Mouse (Mus musculus) kidney, postnatal 0 days (tissue): ENCODE results near the gene Nr1h3. TPM values are rescaled to one million over a fixed set of nuclear protein-coding genes. Genes with fewer than 3 reads are reported as not detected.
"Not testable (repeated sequence)": the region's sequence is repeated elsewhere in the genome, so short reads cannot be mapped to it uniquely, and the experiment has no call there.

Experiments
- ATAC-seq: fragments of 200-750 bp; cut with Nextera tagmentation; replicated peaks from 2 replicates; pipeline ENCODE4 v1.8.0; 2017; ENCODE audit warnings: low read depth, moderate number of reproducible peaks, moderate TSS enrichment, moderate library complexity; ENCODE audit not compliant: low FRiP score
- DNase-seq: peaks from one replicate; pipeline ENCODE4 v3.0.0-alpha.2; 2016; ENCODE audit warnings: low spot score
- H3K27ac ChIP-seq: fragments of 300-500 bp; sonication (generic); 2 replicates; pipeline ENCODE4 v1.5.1; 2014; ENCODE audit warnings: mild to moderate bottlenecking
- H3K27me3 ChIP-seq: fragments of 300-500 bp; sonication (generic); 2 replicates; pipeline ENCODE4 v1.6.1; 2014; ENCODE audit warnings: low read length, mixed read lengths; ENCODE audit not compliant: insufficient read depth
- H3K36me3 ChIP-seq: fragments of 300-500 bp; sonication (generic); 2 replicates; pipeline ENCODE4 v1.6.1; 2014; ENCODE audit warnings: low read length, mixed read lengths; ENCODE audit not compliant: insufficient read depth
- H3K4me1 ChIP-seq: fragments of 300-500 bp; sonication (generic); replicated peaks from 2 replicates; pipeline ENCODE4 v1.6.1; 2014; ENCODE audit warnings: antibody characterized with exemption, low read length, mixed read lengths; ENCODE audit not compliant: insufficient read depth
- H3K4me2 ChIP-seq: fragments of 300-500 bp; sonication (generic); 2 replicates; pipeline ENCODE4 v1.6.1; 2014; ENCODE audit warnings: mild to moderate bottlenecking, low read length, moderate library complexity, mixed read lengths
- H3K4me3 ChIP-seq: fragments of 300-500 bp; sonication (generic); replicated peaks from 2 replicates; pipeline ENCODE4 v1.5.1; 2014; ENCODE audit warnings: low read depth, low read length
- H3K9ac ChIP-seq: fragments of 300-500 bp; sonication (generic); 2 replicates; pipeline ENCODE4 v1.6.1; 2014; ENCODE audit warnings: low read depth, low read length
- H3K9me3 ChIP-seq: fragments of 300-500 bp; sonication (generic); replicated peaks from 2 replicates; pipeline ENCODE4 v1.6.1; 2016; ENCODE audit warnings: low read length, inconsistent platforms, mixed read lengths
- CTCF ChIP-seq: IDR thresholded peaks from 2 replicates; pipeline ENCODE4 v1.5.1; 2016; ENCODE audit warnings: antibody characterized with exemption, low read depth, mild to moderate bottlenecking, moderate library complexity
- WGBS: fragments of 180-500 bp; shearing (Covaris S2); extraction: QIAGEN DNeasy Blood & Tissue Kit; methylation state at CpG from one replicate; pipeline ENCODE4 v1.1.7; 2014; 5-methylcytosine and 5-hydroxymethylcytosine counted together
- polyA plus RNA-seq: library from polyadenylated mRNA; unstranded; fragments of >200 nt; fragmentation: Nextera tagmentation; extraction: Ambion mirVana; gene quantifications from 2 replicates; pipeline ENCODE4 v1.2.1, GENCODE M21; 2015

The Nr1h3 gene
- polyA plus RNA-seq, 1 experiment from 2014 or later, result 4.1 TPM

DNA sequence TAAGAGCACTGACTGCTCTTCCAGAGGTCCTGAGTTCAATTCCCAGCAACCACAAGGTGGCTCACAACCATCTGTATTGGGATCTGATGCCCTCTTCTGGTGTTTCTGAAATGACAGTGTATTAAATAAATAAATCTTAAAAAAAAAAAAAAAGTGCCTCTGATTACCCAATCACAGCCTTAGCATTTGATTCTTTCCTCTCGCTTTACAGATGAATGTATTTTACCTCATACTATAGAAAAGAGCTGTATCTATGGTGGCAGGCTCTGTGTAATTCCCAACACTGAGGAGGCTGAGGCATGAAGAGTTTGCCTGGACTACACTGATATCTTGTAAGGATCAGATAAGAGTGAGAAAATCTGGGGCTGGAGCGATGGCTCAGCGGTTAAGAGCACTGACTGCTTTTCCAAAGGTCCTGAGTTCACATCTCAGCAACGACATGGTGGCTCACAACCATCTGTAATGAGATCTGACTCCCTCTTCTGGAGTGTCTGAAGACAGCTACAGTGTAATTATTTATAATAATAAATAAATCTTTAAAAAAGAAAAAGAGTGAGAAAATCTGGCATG, 35.0 kb upstream of the Nr1h3 start:
- H3K4me3 ChIP-seq, result peak overlapping the region; percentile 62
- not testable (repeated sequence) for H3K4me1 ChIP-seq, H3K27me3 ChIP-seq, H3K36me3 ChIP-seq, H3K9me3 ChIP-seq, H3K9ac ChIP-seq
- DNase-seq (peak; percentile 57), ATAC-seq (0 out of 2 replicates have a peak, but pooled peaks have one; percentile 6)
- H3K27ac ChIP-seq, result peak overlapping the region; percentile 85
- TF ChIP-seq CTCF, result peak; percentile 61
- WGBS, result 21% methylated on average over 4 of the region's 4 CpGs
- peak overlapping the region; percentile 91 for H3K4me2 ChIP-seq

DNA sequence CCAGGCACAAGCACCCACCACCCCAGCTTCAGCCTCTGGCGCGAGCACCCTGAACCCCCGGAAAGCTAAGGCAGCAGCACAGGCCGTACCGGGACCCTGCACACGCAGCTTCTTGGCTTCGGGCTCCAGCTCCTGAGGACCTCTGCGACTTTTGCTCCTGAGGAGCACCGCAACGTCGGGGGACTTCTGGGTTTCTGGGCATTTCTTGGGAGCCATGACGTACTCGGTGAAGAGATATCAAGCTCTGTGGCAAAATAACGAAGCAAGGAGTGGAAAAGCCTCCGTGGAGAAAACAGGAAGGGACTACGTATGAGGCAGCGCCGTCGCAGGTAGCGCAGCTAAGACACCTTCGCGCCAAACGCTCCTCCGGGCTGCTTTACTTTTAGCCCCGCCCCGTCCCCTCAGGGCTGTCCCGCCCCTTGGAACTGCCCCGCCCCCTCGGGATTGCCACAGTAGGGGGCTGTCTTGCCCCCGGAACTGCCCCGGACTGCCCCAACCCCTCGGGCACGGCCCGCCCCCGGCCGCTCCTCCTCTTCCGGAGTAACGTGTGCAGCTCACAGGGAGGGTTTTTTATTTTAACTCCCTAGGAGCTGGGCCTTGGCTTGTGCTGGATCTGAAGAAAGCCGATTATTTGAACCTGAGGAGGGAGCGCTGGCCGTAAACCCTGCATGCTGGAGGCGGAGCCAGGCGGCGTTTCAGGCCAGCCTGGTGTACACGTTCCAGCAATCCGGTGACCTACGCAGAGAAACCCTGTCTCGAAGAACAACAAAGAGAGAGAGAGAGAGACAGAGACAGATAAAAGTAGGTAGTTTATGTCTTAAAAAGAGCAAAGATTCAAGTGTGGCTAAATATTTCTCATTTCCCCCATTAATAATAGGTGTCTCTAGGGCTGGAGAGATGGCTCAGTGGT, 34.2 kb upstream of the Nr1h3 start, which contains the start of gene Ddb2:
Ddb2 (minus strand) TSS at position 382 of the 910 bp plus-strand sequence.
- peak; percentile 98 for DNase-seq
- ATAC-seq, result peak; percentile 98
- H3K4me3 ChIP-seq, result peak within 1 kb of the TSS; percentile 62
- no peaks in the 10 kb centered on the region for H3K9me3 ChIP-seq
- no peaks in the 10 kb centered on the region for H3K27me3 ChIP-seq
- no peaks in the 10 kb centered on the region for H3K36me3 ChIP-seq
- peak within 1 kb of the TSS; percentile 72 for H3K9ac ChIP-seq
- no peak for TF ChIP-seq CTCF
- H3K4me1 ChIP-seq, result no peaks in the 10 kb centered on the region
- WGBS, result under 1% methylated on average over 48 of the region's 48 CpGs
- H3K27ac ChIP-seq, result peak within 1 kb of the TSS; percentile 85
- H3K4me2 ChIP-seq, result peak within 1 kb of the TSS; percentile 91

GRCm38 (mm10) chr2:91229735-91230134, 27.1 kb upstream of the Nr1h3 start:
- Histone ChIP-seq H3K4me2 (no peak overlapping the region), H3K27ac (no peak overlapping the region), H3K4me3 (no peak overlapping the region), H3K9me3 (no peaks in the 10 kb centered on the region), H3K9ac (no peak overlapping the region), H3K4me1 (no peaks in the 10 kb centered on the region), H3K36me3 (no peaks in the 10 kb centered on the region), H3K27me3 (no peaks in the 10 kb centered on the region)
- no peak for TF ChIP-seq CTCF
- ATAC-seq (no peak), DNase-seq (no peak)
- 78% methylated on average over 2 of the region's 2 CpGs for WGBS

GRCm38 (mm10) chr2:91223614-91224013, 21.0 kb upstream of the Nr1h3 start:
- no peak for DNase-seq
- no peaks in the 10 kb centered on the region for H3K27me3 ChIP-seq
- ATAC-seq, result no peak
- peak; percentile 31; the same call in 1 of the 2 replicates for TF ChIP-seq CTCF
- H3K36me3 ChIP-seq, result no peaks in the 10 kb centered on the region
- no peak overlapping the region for H3K9ac ChIP-seq
- no peaks in the 10 kb centered on the region for H3K9me3 ChIP-seq
- no peaks in the 10 kb centered on the region for H3K4me1 ChIP-seq
- 80% methylated on average over 2 of the region's 2 CpGs for WGBS
- no peak overlapping the region for H3K4me2 ChIP-seq
- no peak overlapping the region for H3K4me3 ChIP-seq
- no peak overlapping the region for H3K27ac ChIP-seq

GRCm38 (mm10) chr2:91220501-91220900, 17.9 kb upstream of the Nr1h3 start:
- no peak for TF ChIP-seq CTCF
- ATAC-seq, result no peak
- H3K36me3 ChIP-seq, result no peaks in the 10 kb centered on the region
- no peak overlapping the region for H3K4me3 ChIP-seq
- no peak for DNase-seq
- 95% methylated on average over 3 of the region's 3 CpGs for WGBS
- no peaks in the 10 kb centered on the region for H3K4me1 ChIP-seq
- no peak overlapping the region for H3K4me2 ChIP-seq
- H3K27ac ChIP-seq, result no peak overlapping the region
- H3K27me3 ChIP-seq, result no peaks in the 10 kb centered on the region
- H3K9ac ChIP-seq, result no peak overlapping the region
- no peaks in the 10 kb centered on the region for H3K9me3 ChIP-seq

DNA sequence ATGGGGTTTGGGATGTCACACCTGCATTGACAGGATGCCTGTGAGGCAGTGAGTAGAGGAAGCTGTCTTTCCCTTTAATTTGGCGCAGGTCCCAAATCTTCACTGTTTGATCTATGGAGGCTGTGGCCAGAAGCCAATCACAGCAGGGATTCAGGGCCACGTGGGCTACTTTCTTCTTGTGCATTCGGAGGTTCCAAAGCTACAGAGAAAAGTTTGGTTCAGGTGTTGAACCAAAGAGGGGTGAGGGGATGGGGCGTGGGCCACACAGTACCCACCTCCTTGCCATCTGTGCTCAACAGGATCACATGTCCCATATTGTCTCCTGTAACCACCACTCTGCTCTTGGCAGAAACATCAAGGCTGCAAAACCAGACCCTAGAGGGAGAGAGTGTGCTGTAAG, 14.4 kb upstream of the Nr1h3 start:
- no peak overlapping the region for H3K9ac ChIP-seq
- H3K4me3 ChIP-seq, result no peak overlapping the region
- no peak overlapping the region for H3K27ac ChIP-seq
- WGBS, result 56% methylated on average over 4 of the region's 4 CpGs
- no peaks in the 10 kb centered on the region for H3K27me3 ChIP-seq
- no peak for TF ChIP-seq CTCF
- DNase-seq, result no peak
- 0 out of 2 replicates have a peak, but pooled peaks cover 6% of the 10 kb centered on the region for H3K36me3 ChIP-seq
- no peak for ATAC-seq
- no peak overlapping the region for H3K4me2 ChIP-seq
- H3K4me1 ChIP-seq, result no peaks in the 10 kb centered on the region
- no peaks in the 10 kb centered on the region for H3K9me3 ChIP-seq
